Mouse (Mus musculus) heart, postnatal 25 days (tissue): Measurements from ENCODE around the gene Mcoln3. TPM values are rescaled to one million over a fixed set of nuclear protein-coding genes. Genes with fewer than 3 reads are reported as not detected.
A peak's percentile ranks its signal among the peaks of the same experiment; 100 is the strongest.

ENCODE experiments used
- DNase-seq: peaks from one replicate; pipeline ENCODE4 v3.0.0; 2022; ENCODE audit warnings: low spot score
- intact Hi-C: fragments of 180-260 bp; cut with DNase I; formaldehyde crosslinking; loops from one replicate; pipeline ENCODE4 v1.15.1; 2025
- total RNA-seq, 2 experiments: library from RNA; stranded (reverse); gene quantifications; 2 replicates each; pipeline ENCODE4 v1.2.3; 2021

Mcoln3 gene
- total RNA-seq, 2 experiments from 2014 or later: not detected

DNA sequence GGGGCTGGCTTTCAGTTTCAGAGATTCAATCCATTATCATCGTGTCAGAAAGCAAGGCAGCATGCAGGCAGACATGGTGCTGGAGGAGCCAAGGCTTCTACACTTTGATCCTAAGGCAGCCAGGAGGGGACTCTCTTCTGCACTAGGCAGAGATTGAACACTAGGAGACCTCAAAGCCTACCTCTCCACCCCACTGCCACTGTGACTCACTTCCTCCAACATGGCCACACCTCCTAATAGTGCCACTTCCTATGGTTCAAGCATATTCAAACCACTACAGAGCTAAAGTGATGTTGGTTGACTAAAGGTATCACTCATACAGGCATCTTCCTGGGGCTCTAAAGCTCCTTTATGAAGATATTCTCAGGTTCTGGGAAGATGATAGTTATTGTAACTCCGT is 42.1 kb downstream of the Mcoln3 start:
- DNase-seq: no peak
- intact Hi-C loops: no loop called here

- intact Hi-C loops: no loop called here
- no peak for DNase-seq
These were observed 44.9 kb downstream of the Mcoln3 start for GRCm38 (mm10) chr3:146162197-146162596.

- no peak for DNase-seq
- intact Hi-C loops: no loop called here
These were observed 52.1 kb downstream of the Mcoln3 start for GRCm38 (mm10) chr3:146169356-146169755.

DNA sequence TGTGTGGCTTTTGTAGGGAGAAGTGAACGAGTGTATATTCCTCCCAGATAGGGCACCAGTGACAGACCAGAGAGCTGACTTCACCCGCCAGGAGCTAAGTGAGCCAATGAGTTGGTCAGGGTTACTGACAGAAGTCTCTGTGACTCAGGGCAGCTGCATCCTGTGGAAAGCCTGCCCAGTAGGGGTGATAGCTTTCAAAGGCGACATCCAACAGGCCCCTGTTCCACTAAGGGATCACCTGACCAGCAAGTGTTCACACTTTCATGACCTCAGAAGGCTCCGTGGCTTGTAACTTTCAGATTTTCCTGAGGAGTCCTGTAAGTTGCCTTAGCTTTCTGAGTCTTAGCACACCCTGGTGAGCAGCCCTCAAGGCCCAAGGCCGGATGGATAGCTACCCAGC is 55.8 kb downstream of the Mcoln3 start:
- intact Hi-C loops: loop anchor here (10.0 kb wide), 1 partner anchor 68 kb away; the partner anchor contains the start of gene Wdr63
- DNase-seq: no peak

- no peak for DNase-seq
- intact Hi-C loops: loop anchor here (10.0 kb wide), 1 partner anchor 69 kb away; the partner anchor contains the start of gene Wdr63
These were observed 57.0 kb downstream of the Mcoln3 start for GRCm38 (mm10) chr3:146174215-146174614.

GRCm38 (mm10) chr3:146177295-146177694 is 60.0 kb downstream of the Mcoln3 start:
- intact Hi-C loops: loop anchor here (2.0 to 10.0 kb wide), 2 partner anchors 72 to 236 kb away; partner anchors contain the start of gene Wdr63

GRCm38 (mm10) chr3:146177748-146178582 is 60.7 kb downstream of the Mcoln3 start:
- DNase-seq: peak; percentile 8
- intact Hi-C loops: loop anchor here (1.0 to 10.0 kb wide), 3 partner anchors 73 to 237 kb away; partner anchors contain the start of gene Wdr63

More at GRCm38 (mm10) chr3:146177295-146177694, 60.0 kb downstream of the Mcoln3 start:
- DNase-seq: no peak

- DNase-seq: no peak
- intact Hi-C loops: loop anchor here (10.0 kb wide), 1 partner anchor 734 kb away; no protein-coding TSS in a partner anchor
These were observed 63.1 kb downstream of the Mcoln3 start for GRCm38 (mm10) chr3:146180341-146180740.

DNA sequence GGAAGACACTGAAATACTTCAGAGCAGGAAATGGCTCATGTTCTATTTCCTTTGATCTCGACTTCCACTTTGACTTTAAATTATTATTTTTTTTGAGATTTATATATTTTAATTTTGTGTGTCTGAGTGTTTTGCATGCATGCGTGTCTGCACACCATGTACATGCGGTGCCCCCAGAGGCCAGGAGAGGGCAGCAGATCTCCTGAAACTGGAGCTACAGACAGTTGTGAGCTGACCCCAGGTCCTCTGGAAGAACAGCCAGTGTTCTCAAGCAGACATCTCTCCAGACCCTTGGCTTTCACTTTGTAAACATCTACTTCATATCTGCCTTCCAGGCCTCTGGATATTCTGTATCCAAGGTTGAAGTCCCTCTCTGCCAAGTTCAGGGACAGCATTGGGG is 63.7 kb downstream of the Mcoln3 start:
- intact Hi-C loops: loop anchor here (10.0 kb wide), 1 partner anchor 734 kb away; no protein-coding TSS in a partner anchor
- no peak for DNase-seq

DNA sequence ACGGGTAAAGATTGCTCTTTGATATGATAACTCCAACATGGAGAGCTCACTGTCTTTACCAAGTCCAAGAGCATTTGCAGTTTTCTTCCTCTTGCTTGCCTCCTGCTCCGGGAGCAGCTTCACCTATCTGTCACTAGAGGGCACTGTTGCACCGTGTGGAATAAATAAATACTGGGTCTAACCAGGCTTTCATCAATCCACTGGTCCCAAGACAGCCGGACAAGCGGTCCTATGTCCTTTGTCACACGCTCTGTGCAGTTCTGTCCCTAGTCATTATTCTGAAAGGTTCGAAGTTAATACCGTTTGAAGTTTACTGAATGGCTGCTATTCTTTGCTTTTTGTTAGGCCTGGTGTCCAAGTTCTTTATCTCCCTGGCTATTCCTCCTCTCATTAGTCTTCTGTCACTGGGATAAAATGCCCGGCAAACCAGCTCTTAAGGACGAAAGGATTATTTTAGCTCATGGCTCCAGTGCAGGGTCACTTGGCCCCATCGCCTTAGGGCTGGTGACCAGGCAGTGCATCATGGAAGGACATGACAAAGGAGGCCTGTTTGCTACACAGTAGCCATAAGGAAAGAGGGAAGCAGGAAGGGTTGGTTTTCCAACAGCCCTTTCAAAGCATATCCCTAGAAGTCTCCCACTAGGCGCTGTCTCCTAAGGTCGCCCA is 67.9 kb downstream of the Mcoln3 start:
- peak; percentile 28 for DNase-seq
- intact Hi-C loops: loop anchor here (2.0 to 10.0 kb wide), 4 partner anchors 142 to 762 kb away; no protein-coding TSS in a partner anchor

- intact Hi-C loops: loop anchor here (5.0 to 10.0 kb wide), 3 partner anchors 141 to 761 kb away; no protein-coding TSS in a partner anchor
These were observed 68.8 kb downstream of the Mcoln3 start for GRCm38 (mm10) chr3:146186033-146186432.

DNA sequence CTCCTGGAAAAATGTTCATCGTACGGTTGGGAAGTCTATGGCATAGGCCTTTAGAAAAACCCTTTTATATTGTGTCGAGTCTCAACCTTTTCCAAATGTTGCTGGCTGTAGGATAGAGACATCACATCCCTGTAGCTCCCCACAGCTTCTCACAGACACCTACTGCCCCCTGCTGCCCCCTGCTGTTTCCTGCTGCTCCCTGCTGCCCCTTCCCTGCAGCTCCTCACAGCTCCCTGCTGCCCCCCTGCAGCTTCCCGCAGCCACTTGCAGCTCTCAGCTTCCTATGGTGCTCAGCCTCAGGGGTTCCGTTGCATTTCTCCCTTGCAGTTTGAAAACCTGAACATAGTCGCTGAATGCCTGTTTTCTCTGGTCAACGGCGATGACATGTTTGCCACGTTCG is 72.7 kb downstream of the Mcoln3 start:
- DNase-seq: no peak
- intact Hi-C loops: loop anchor here (5.0 to 10.0 kb wide), 3 partner anchors 137 to 757 kb away; no protein-coding TSS in a partner anchor

More at GRCm38 (mm10) chr3:146186033-146186432, 68.8 kb downstream of the Mcoln3 start:
- no peak for DNase-seq

Other genes with a start within 250 kb of the Mcoln3 start
- 10 to 100 TPM; 18.1 to 20.4 TPM for gene Bcl10, start 194.6 kb upstream of the Mcoln3 start, total RNA-seq
- gene 2410004B18Rik, start 179.4 kb upstream of the Mcoln3 start, total RNA-seq: 10 to 100 TPM; 16.8 to 18.1 TPM
- gene Syde2, start 129.6 kb upstream of the Mcoln3 start, total RNA-seq: 10 to 100 TPM; 18.1 to 21.5 TPM
- not detected for gene Wdr63, start 9.3 kb upstream of the Mcoln3 start, total RNA-seq
- gene Mcoln2, start 32.4 kb downstream of the Mcoln3 start, total RNA-seq: under 1 TPM in 1 of 2 experiments, not detected in 1; 0.42 TPM
- under 1 TPM; 0.36 to 0.65 TPM for gene Lpar3, start 103.5 kb downstream of the Mcoln3 start, total RNA-seq